Mouse (Mus musculus) gastrocnemius, adult 2 months (tissue): ENCODE measurements around the gene Fars2. TPM values are rescaled to one million over a fixed set of nuclear protein-coding genes. Genes with fewer than 3 reads are reported as not detected.
"Not testable (repeated sequence)": the region's sequence is repeated elsewhere in the genome, so short reads cannot be mapped to it uniquely, and the experiment has no call there.

Source experiments
- DNase-seq: peaks from one replicate; pipeline ENCODE4 v3.0.0; 2022
- H3K27ac ChIP-seq: fragments of 200-600 bp; 2 replicates; pipeline ENCODE4 v1.8.1; 2022; ENCODE audit warnings: mild to moderate bottlenecking
- H3K4me3 ChIP-seq: fragments of 200-600 bp; 2 replicates; pipeline ENCODE4 v1.8.1; 2022; ENCODE audit warnings: mild to moderate bottlenecking, moderate library complexity
- CTCF ChIP-seq: fragments of 200-600 bp; IDR thresholded peaks from 2 replicates; pipeline ENCODE4 v1.8.1; 2022; ENCODE audit warnings: antibody characterized with exemption, mild to moderate bottlenecking, moderate library complexity
- intact Hi-C: fragments of 180-260 bp; cut with DNase I; formaldehyde crosslinking; loops from one replicate; pipeline ENCODE4 v1.15.1; 2025
- total RNA-seq, 2 experiments: library from RNA; stranded (reverse); gene quantifications; 2 replicates each; pipeline ENCODE4 v1.2.3; 2021

Fars2 gene
- total RNA-seq, 2 experiments from 2014 or later: 40.8 to 43.4 TPM

DNA sequence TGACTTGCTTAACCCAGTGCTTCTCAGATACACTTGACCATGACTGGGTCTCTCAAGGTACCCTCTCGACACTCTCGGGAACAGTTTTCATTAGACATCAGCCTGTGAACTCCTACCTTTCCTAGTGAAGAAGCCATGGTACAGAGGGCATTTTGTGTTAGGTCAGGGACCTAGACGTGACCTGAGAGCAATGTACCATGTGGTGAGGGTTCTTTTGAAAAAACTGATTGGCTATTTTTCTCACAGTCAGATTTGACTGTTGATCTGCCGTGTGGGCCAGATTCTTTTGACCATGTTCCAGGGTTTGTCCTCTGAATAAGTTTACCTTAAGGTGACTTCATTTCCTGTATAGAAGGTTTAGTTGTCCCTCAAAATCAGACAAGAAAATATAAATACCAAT is 275.5 kb downstream of the Fars2 start:
- Histone ChIP-seq H3K4me3 (no peak overlapping the region), H3K27ac (no peak overlapping the region)
- DNase-seq: no peak
- intact Hi-C loops: no loop called here
- no peak for TF ChIP-seq CTCF

DNA sequence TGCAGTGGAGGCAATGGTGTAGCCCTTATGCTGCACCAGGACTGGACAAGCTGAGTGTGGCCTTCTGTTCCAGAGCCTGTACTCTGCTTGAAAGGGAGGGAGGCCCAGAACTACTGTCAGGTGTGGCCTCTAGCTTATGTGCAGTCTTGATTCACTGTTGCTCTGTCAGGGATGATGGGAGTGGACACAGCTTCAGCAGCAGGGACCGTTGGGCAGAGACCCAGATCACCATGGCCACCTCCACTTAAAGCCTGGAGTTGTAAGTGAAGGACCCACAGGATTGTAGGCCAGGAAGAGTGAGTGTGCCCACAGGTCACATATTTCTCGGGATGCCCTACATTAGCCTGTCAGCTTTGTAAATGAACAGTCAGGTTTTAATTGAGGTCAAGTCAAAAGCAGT is 283.8 kb downstream of the Fars2 start:
- no peak for DNase-seq
- intact Hi-C loops: no loop called here
- no peak overlapping the region for H3K27ac ChIP-seq
- TF ChIP-seq CTCF: no peak
- no peak overlapping the region for H3K4me3 ChIP-seq

DNA sequence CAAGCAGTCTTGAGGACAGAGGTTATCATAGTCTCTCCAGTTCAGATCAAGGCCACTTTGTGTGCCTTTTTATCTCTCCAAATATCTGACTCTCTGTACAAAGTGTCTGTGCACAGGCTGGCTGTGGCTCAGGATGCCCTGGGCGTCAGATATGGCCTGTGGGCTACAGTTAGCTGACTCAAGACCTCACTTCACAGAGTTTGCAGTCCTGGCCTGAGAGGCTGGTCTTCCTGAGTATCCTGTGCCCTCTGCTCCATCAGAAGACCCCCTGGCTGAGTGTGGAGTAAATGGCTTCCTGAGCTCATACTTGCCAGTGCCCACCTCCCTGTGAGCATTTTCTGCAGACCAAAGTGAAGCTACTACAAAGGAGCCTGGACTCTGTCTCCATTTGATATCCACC is 296.1 kb downstream of the Fars2 start:
- TF ChIP-seq CTCF: no peak
- no peak overlapping the region for H3K4me3 ChIP-seq
- intact Hi-C loops: no loop called here
- no peak overlapping the region for H3K27ac ChIP-seq
- DNase-seq: no peak

DNA sequence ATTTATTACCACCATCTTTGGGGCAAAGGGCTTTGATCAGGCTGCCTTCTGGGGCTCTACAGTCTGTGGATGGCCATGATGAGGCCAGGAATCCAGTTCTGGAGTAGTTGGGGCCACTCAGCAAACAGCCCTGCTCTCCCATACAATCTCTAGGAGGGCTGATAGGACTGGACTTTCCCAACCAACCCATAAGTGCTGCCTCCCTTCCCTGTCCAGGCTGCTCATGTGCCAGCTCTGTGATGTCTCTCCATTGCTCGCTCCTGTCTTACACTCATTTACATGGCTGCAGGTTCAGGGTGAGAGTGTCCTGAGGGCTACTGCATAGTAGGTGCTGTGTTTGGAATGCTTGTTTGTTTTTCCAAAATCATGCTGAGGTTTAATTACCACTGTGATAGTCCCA is 298.0 kb downstream of the Fars2 start:
- intact Hi-C loops: no loop called here
- no peak for TF ChIP-seq CTCF
- DNase-seq: no peak
- Histone ChIP-seq H3K4me3 (no peak overlapping the region), H3K27ac (no peak overlapping the region)

DNA sequence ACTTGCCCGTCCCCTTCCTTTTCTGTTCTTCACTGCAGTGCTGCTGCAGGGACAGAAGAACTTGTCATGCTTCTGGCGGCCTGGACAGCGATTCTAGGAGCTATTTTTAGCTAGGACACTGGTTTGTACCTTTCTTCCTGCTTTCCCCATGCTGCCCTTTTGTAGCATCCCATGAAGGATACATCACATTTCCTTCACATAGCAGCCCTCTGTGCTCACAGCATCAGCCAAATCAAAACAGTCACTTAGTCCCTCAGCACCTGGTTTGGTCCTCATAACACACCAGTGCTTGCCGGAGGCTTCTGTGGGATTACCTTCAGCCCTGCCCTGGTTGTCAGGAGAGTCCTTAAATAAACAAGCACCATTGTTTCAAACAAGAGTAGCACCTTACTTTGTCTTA is 299.3 kb downstream of the Fars2 start:
- Histone ChIP-seq H3K4me3 (no peak overlapping the region), H3K27ac (no peak overlapping the region)
- no peak for TF ChIP-seq CTCF
- intact Hi-C loops: no loop called here
- no peak for DNase-seq

DNA sequence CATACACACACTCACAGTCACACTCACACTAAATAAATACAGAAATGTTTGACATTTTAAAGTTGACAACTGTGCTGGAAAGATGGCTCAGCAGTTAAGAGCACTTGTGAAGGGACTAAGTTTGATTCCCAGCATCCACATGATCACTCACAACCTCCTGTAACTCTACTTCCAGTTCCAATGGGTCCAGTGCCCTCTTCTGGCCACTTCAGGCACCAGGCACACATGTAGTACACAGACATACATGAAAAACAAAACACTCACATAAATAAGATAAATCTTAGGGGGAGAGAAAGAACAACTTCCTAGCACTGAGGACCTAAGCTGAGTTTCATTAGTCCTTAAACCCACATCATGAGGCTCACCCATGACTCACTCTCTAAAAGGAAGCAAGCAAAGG is 302.1 kb downstream of the Fars2 start:
- intact Hi-C loops: no loop called here
- DNase-seq: no peak

DNA sequence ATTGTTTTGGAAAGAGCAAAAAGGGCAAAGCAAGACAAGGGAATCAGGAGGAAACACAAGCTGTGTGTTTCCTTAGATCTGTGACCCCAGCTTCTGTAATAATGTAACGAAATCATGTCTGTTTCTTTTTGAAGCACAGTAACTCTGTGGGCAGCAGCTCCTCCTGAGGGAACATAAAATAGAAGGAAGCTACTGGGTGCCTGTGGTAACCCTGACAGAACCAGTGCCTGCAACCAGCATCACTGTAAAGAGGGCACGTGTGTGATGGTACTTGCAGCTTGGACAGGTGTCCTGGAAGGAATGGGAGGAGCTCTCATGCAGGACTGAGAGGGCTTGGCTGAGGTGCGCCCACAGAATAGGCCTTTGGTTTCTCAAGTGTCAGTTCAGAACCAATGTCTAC is 305.2 kb downstream of the Fars2 start:
- Histone ChIP-seq H3K4me3 (no peak overlapping the region), H3K27ac (no peak overlapping the region)
- intact Hi-C loops: no loop called here
- no peak for TF ChIP-seq CTCF
- DNase-seq: no peak

More for the DNA sequence above, 302.1 kb downstream of the Fars2 start:
- peak; percentile 12; the same call in 1 of the 2 replicates for TF ChIP-seq CTCF
- Histone ChIP-seq H3K27ac (no peak overlapping the region), H3K4me3 (no peak overlapping the region)

DNA sequence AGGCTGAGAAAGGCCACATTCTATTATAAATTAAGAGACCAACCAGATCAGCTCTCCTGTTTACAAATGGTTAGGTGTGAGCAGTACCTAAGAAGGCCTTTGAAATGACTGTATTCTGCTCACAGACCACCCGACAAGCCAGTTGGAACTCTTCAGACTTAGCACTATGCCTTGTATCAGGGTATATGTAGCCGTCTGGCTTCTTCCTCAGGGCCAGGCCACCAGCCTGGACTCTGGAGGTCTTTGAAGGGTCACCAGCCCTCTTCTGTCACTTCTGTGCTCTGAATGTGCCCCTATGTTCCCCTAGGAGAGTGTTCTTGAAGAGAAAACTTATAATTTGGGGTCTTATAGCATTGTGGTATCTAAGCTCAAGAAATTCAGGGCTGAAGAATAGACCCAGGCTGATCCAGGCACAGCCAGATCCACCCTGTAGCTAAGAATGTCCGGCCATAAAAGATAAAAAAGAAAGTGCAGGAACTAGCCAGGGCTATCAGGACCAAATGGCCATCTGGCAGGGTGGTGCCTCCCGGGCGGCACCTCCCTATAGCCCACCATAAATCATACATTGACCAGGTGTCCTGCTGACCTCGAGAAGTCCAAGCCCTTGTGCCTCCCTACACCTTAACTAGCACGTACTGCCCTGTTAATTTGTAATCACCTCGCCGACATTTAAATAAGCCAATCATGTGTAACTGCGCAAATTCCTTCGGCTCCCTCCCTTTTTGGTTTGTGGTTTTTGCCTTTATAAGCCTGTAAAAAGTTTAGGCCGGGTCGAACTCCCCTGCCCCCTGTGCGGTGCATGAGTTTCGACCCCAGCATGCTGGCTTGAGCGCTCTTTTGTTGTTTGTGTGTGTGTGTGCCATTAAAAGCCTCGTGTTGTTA is 308.9 kb downstream of the Fars2 start:
- intact Hi-C loops, H3K27ac ChIP-seq, DNase-seq, H3K4me3 ChIP-seq: not testable (repeated sequence)

DNA sequence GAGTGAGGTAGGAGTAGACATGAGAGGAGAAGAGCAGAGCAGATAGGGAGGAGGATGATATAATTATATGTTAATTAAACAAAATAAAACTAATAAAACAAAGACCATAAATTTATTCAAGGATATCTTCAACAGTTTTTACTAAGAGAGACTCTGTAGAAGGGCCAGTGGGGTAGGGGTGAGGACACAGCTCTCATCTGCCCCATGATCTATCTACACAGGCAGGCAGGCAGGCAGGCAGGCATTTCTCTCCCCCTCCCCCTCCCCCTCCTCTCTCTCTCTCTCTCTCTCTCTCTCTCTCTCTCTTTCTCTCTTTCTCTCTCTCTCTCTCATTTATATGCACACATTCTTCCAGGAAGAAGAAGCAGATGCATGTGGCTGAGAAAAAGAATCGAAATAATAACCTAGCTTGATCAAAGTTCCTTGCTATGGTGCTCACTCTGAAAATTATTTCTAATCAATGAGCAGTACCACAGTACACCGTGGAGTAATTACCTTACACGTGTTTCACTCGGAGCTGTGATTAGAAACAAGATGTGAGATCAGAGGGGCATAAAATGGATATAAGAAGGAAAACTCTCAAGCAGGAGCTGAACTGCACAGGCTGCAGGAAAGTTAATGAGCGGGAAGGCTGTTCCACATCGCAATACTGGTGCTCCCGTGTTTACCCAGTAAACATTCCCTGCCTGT is 312.4 kb downstream of the Fars2 start:
- intact Hi-C loops: no loop called here
- no peak overlapping the region for H3K4me3 ChIP-seq

DNA sequence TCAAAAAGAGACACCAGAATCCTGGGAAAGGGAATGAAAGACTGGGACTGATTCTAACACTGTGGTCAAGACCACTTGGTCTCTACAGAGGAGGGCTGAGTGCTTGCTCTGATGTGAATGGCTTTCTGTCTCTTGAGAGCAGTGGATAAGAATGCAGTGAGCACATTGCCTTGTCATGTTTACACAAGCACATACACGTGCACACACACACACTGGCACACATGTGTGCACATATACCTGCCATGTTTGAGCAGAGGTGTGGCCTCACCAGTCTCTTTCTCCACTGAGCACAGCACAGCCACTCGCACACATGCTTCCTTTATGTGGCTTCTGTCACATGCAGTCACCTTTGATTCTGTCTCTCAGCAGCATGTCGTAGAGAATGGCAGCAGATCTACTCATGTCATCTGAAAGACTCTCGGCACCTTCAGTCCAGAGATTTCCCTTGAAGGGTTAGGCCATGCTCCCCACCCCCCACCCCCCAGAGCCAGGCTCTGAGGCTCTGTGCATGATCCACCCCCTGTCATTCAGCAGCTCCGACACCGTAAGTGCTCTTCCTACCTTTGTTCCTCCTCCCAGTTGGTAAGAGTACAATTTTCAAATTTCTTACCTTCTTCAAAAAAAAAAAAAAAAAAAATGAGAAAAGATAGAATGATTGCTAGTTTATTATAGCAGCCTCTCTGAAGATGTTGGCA is 313.4 kb downstream of the Fars2 start:
- intact Hi-C loops: no loop called here
- TF ChIP-seq CTCF: no peak
- DNase-seq: no peak
- Histone ChIP-seq H3K27ac (no peak overlapping the region), H3K4me3 (no peak overlapping the region)

More for the DNA sequence above, 312.4 kb downstream of the Fars2 start:
- no peak for DNase-seq
- H3K27ac ChIP-seq: no peak overlapping the region
- no peak for TF ChIP-seq CTCF

DNA sequence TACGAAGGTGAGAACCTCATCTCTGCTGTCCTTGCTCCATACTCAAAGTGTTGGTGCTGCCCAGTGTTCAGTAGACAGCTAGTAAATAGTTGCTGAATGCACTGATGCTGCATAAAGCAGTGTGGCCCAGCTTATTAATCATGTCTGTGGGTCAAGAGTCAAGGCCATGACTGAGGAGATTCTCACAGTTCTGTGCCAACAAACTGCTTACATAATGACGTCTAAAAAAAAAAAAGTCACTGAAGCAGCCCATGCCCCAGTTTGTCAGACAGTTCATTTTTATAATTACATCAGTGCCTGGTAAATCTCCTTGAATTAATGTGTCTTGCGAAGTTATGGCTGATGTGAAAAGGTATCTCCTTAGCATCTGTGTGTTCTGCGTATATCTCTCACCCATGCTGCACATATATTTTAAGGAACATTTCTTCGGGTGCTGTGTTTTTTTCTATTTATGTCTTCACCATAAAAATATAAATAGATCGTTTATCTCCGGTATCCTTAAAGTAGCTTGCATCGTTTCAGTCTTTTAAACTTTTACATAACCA is 314.8 kb downstream of the Fars2 start:
- Histone ChIP-seq H3K27ac (no peak overlapping the region), H3K4me3 (no peak overlapping the region)
- no peak for TF ChIP-seq CTCF
- no peak for DNase-seq
- intact Hi-C loops: no loop called here

DNA sequence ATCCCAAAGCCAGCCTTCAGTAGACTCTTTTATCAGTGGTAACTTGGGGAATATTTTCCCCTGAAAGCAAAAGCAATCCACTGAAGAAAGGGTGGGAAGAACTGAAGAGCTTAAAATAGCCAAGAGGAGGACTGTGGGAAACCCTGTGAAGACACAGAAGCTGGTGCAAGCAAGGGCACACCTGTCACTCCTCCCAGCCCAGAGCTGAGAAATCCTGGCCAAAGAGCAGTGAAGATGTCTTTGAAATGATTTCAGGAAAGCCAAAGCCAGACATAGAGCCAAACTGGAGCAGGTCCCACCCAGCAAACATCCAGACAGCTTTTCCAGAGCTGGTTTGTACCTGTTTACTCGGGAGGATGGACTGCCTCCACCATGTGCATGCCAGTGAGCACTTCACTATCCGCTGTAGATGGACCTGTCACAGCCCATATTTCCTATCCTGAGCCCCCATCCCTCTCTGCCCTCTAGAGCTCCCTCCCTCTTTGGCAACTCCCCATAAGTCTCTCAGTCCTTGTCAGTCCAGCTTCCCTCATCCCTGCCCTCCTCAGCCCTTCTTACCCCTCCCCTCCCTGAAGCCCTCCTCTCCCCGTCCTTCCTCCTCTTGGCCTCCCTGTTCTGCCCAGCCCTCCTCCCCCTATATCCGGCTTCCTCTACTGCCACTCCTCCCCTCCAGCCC is 327.7 kb downstream of the Fars2 start:
- H3K27ac ChIP-seq: peak overlapping the region; percentile 59
- H3K4me3 ChIP-seq: no peak overlapping the region
- DNase-seq: peak; percentile 60
- TF ChIP-seq CTCF: no peak
- intact Hi-C loops: no loop called here
